Mouse (Mus musculus) regulatory T cell (primary cell): ENCODE results near the gene Inip.

ENCODE experiments used
- in situ Hi-C: fragments of 300-600 bp; cut with MboI, MseI; formaldehyde crosslinking; loops from one replicate; pipeline ENCODE4 v1.15.1; 2025; ENCODE audit warnings: high pct_unique_total_duplicates

Inip gene

DNA sequence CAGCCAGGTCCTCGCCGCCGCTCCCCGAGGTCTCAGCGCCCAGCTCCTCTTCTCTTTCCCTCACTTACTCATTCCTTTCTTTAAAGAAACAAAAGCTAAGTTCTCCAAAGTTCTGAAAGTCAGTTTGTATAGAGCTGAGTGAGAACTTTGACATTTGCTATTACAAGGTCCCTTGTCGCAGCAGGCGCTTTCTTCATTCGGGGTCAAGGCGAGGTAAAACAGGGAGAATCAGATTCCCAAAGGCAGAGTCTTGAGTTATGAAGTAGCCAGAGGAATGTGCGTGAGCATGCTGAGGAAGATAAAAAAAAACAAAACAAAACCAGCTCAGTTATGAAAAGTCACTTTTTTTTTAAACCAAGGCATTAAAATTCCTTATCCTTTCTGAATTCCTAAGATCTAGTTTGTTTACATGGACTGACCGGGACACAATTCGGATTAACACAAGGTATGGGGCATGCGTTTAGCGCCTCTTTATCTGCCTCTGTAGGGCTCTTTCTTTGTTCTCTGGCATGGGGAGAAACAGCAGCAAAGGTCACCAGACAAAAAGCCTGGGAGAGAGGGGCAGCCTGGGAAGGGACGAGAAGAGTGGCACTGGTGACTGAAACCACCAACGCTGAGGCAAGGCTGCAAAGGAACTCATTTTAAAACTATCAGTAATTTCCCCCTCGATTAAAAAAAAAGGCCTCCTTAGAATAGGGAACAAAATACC is 29.1 kb downstream of the Inip start:
- in situ Hi-C loops = no loop called here

- in situ Hi-C loops = loop anchor here (5.0 kb wide), 1 partner anchor 145 kb away; no protein-coding TSS in a partner anchor
Observed at GRCm38 (mm10) chr4:59767717-59768116, 33.7 kb downstream of the Inip start.

DNA sequence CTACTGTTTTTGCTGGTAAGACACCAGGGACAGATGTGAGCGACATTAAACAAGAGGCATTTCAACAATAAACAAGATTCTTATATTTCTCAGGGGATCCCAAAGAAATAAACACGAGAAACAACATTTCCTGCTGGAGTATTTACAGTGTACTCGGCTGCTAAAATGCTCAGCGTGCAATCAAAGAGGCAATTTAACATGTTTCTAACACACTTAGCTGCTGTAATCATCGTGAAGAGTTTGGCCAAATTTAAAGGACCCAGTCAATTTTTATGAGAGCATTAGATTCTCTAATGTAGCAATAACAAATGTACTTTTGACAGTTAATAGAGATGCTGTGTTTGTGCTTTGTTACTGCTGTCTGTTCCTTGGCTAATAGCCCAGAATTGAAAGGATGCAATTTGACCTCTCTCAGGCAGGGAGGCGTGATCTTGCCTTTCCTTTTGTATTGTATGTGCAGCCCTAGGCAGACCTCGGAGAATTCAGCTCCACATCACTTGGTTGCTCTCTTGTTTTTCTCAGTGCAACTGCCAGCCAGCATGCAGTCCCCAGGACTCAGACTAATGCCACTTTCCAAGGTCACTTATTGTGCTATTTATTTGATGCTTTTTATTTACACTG is 35.9 kb downstream of the Inip start:
- in situ Hi-C loops = loop anchor here (5.0 kb wide), 1 partner anchor 143 kb away; no protein-coding TSS in a partner anchor

GRCm38 (mm10) chr4:59764950-59765349 is 36.4 kb downstream of the Inip start:
- in situ Hi-C loops = loop anchor here (5.0 kb wide), 1 partner anchor 143 kb away; no protein-coding TSS in a partner anchor

- in situ Hi-C loops = no loop called here
Observed at GRCm38 (mm10) chr4:59761365-59761729, 40.0 kb downstream of the Inip start.

DNA sequence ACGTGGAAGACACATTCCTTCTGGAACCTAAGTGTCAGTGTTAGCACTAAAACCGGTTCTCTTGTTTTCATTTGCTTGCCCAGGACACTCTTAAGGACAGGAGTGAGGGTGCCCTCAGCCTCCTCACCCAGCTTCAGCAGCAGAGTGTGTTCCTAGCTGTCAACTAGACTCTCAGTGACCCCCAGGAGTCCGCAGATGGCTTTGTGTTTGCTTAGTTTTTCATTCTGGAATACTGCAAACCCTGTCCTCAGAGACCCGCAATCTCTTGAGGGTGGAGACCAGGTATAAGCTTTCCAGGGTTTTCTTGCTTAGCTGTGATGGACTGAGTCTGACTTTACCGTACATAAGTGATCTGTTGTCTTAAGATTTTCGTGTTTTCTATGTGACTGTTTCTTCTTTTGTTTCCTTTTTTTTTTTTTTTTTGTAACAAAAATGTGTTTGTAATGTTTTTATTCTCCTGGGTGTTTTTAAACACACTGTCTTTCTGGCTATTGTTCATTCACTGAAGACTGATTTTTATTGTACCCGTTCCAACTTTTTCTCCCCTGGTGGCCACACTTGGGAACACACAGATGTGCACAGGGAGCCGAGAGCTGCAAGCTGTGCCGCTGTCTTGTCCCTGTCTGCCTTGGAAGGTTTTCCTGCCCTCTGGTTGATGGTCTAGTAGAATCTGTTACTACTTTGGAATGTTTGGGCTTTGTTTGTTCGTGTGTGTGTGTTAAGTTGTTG is 40.6 kb downstream of the Inip start:
- in situ Hi-C loops = no loop called here

DNA sequence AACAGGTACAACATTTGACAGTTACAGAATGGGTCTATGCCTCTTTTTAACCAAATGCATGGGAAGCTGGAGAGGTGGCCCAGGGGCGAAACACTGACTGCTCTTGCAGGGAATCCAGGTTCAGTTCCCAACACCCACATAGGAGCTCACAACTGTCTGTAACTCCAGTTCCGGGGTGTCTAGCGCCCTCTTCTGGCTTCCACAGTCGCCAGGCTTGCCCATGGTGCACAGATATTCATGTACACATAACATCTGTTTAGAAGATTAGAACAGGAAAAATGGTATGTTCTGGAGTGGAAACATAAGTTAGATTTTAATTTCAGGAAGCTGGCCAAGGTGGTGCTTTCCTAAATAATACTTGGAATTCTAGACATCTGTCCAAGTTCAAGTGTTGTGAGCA is 41.4 kb downstream of the Inip start:
- in situ Hi-C loops = no loop called here

- in situ Hi-C loops = no loop called here
Observed at GRCm38 (mm10) chr4:59757452-59758435, 43.6 kb downstream of the Inip start.

- in situ Hi-C loops = no loop called here
Observed at GRCm38 (mm10) chr4:59756332-59757082, 44.9 kb downstream of the Inip start.

GRCm38 (mm10) chr4:59753491-59754140 is 47.8 kb downstream of the Inip start:
- in situ Hi-C loops = no loop called here

DNA sequence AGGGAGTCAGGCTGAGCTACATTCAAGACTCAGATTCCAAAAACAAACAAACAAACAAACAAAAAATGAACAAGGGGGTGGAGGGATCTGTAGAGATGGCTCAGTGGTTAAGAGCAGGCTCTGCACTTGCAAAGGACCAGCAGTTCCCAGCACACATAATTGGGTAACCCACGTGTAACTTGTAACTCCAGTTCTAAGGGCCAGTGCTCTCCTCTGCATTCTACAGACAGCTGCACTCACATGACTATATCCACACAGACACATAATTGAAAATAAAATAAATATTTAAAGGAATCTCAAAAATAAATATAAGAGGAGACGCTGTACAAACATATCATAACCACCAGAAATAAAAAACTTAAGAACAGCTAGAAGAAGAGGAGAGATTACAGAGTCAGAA is 61.5 kb downstream of the Inip start:
- in situ Hi-C loops = no loop called here

- in situ Hi-C loops = no loop called here
Observed at GRCm38 (mm10) chr4:59739321-59739720, 62.1 kb downstream of the Inip start.

DNA sequence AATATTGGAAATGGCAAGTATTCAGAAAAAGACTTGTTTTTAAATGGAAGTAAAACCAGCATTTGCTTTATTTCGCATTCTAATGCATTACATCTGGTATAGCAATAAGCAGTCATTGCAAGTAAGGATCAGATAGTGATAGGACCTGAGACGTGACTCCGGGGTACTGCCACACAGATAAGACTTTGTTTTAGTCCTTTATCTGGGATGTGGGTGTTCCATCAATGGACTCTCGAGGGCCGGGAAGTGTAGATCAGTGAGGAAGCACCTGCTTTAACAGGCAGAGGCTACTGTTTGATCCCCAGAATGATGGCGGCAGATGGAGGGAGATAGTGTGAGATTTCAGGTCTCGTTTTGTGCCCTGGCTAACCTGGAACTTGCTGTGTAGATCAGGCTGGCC is 69.8 kb downstream of the Inip start:
- in situ Hi-C loops = no loop called here

GRCm38 (mm10) chr4:59728839-59729238 is 72.5 kb downstream of the Inip start:
- in situ Hi-C loops = no loop called here

- in situ Hi-C loops = no loop called here
Observed at GRCm38 (mm10) chr4:59727878-59728261, 73.5 kb downstream of the Inip start.

GRCm38 (mm10) chr4:59727187-59727877 is 74.1 kb downstream of the Inip start:
- in situ Hi-C loops = no loop called here

GRCm38 (mm10) chr4:59726501-59726900 is 74.9 kb downstream of the Inip start:
- in situ Hi-C loops = no loop called here

DNA sequence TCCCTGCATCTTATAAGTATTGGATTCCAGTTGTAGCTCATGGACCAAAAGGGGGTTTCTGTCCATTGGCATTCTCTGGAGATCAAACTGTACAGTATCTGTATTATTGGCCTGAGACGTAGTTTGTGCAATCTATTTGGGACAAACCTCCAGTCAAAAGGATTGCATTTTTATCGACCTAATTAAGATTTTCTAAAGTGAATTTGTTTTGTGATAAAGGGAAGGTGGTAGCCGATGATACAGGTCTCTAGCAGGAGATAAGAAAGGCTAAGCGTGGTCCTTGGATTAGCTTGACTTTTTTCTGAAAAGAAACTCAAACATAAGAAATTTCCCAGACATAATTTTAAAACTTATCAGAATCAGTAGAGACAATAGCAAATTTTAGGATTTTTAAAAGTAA is 75.8 kb downstream of the Inip start:
- in situ Hi-C loops = no loop called here

DNA sequence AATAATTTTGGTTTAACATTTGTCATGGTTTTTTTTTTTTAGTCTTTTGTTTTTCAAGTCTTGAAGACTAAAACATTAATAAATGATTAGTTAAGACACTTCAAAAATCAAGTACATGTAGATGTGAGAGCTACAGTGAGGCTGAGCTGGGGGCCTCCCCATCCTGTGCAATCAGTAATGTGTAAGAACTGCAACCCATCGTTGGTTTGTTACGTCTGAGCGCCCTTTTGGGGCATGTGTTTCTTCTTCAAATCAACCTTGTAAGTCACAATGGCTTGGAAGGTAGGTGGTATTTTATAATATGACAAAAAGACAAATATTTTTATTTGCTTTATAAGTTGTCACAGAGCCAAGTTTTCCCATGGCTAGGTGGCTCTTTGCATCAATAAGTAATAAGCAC is 79.6 kb downstream of the Inip start:
- in situ Hi-C loops = no loop called here
